Mouse (Mus musculus): Measurements from ENCODE around the gene Stam2. TPM values are rescaled to one million over a fixed set of nuclear protein-coding genes. Genes with fewer than 3 reads are reported as not detected.

Gene Stam2
- polyA plus RNA-seq, 1 experiment from 2014 or later = 39.0 TPM

Other genes with a start within 250 kb of the Stam2 start
- 12.1 and 13.7 TPM in 2 replicates for gene Cacnb4, start 65.5 kb downstream of the Stam2 start, polyA plus RNA-seq (2015; fragmentation: Nextera tagmentation; extraction: Ambion mirVana)
- 10.2 and 10.7 TPM in 2 replicates for gene Fmnl2, start 115.6 kb upstream of the Stam2 start, polyA plus RNA-seq (2015; fragmentation: Nextera tagmentation; extraction: Ambion mirVana)

Measured in midbrain, embryonic 15.5 days (tissue).